Comparison of ENCODE assay signal across 20 mouse cellular contexts in genomic region chr12:71364531-71364930, GRCm38 (mm10). TPM values are rescaled to one million over a fixed set of nuclear protein-coding genes. Genes with fewer than 3 reads are reported as not detected.
DNase-seq lines count a peak whose midpoint lies in the region; ATAC-seq and TF ChIP-seq lines count a peak whose summit lies in the region.
"Had no signal": no experiment of that assay in that cellular context is flagged by ENCODE, and none has a peak within 500 bp of the region (broad histone marks: within the 10 kb centered on the region; RNA-seq: fewer than 3 reads in every experiment).

No protein-coding gene starts in this region.

- ATAC-seq in forebrain, postnatal 0 days = no peak
- no peak for ATAC-seq in forebrain, embryonic 12.5 days (ENCODE audit: low FRiP score)
- ATAC-seq in midbrain, postnatal 0 days (ENCODE audit: low FRiP score) = no peak
- ATAC-seq: CD4-positive, CD25-positive, alpha-beta regulatory T cell, adult 4 months had no signal

- WGBS in cerebellum, adult 2 months = 71% methylated on average over 3 of the region's 3 CpGs
- 76% methylated on average over 3 of the region's 3 CpGs for WGBS in forebrain, postnatal 0 days
- 89% methylated on average over 3 of the region's 3 CpGs for WGBS in forebrain, embryonic 12.5 days
- WGBS in midbrain, postnatal 0 days = 93% methylated on average over 3 of the region's 3 CpGs
- 93% methylated on average over 3 of the region's 3 CpGs for WGBS in midbrain, embryonic 10.5 days

- H3K36me3 ChIP-seq in forebrain, postnatal 0 days (ENCODE audit: insufficient read depth) = no peaks in the 10 kb centered on the region
- H3K36me3 ChIP-seq in forebrain, embryonic 12.5 days (replicated peaks) = no peaks in the 10 kb centered on the region
- H3K36me3 ChIP-seq in midbrain, postnatal 0 days (ENCODE audit: insufficient read depth, low read length) = no peaks in the 10 kb centered on the region
- H3K36me3 ChIP-seq in midbrain, embryonic 10.5 days = no peaks in the 10 kb centered on the region
- H3K36me3 ChIP-seq: embryonic facial prominence, embryonic 10.5 days; G1E; heart, embryonic 10.5 days; hindbrain, embryonic 15.5 days had no signal

- no peak overlapping the region for H3K9ac ChIP-seq in forebrain, postnatal 0 days
- H3K9ac ChIP-seq in forebrain, embryonic 12.5 days = no peak overlapping the region
- no peak overlapping the region for H3K9ac ChIP-seq in midbrain, postnatal 0 days (replicated peaks; ENCODE audit: low read length, poor library complexity, severe bottlenecking)
- H3K9ac ChIP-seq: hindbrain, embryonic 15.5 days had no signal

- intact Hi-C loops in left cerebral cortex, postnatal 4 days (cut with DNase I) = no loop called here

- peaks cover 12% of the 10 kb centered on the region; the same call in 1 of the 2 replicates for H3K4me1 ChIP-seq in cerebellum, adult 2 months (ENCODE audit: control insufficient read depth, insufficient read depth, low read length)
- H3K4me1 ChIP-seq in forebrain, postnatal 0 days (ENCODE audit: insufficient read depth) = peaks cover 5% of the 10 kb centered on the region
- H3K4me1 ChIP-seq in forebrain, embryonic 12.5 days = peaks cover 7% of the 10 kb centered on the region; the same call in 1 of the 2 replicates
- H3K4me1 ChIP-seq in midbrain, postnatal 0 days (ENCODE audit: insufficient read depth, low read length) = 0 out of 2 replicates have a peak, but pooled peaks cover 4% of the 10 kb centered on the region
- H3K4me1 ChIP-seq in midbrain, embryonic 10.5 days = peaks cover 24% of the 10 kb centered on the region

- no peak for TF ChIP-seq POLR2A in cerebellum, adult 2 months (IDR thresholded peaks at IDR 0.05; ENCODE audit: borderline replicate concordance, insufficient read depth, low read length)

- peak; percentile 65 to 66 for DNase-seq in cerebellum, postnatal 10 days
- no peak for DNase-seq in cerebellum, adult 2 months
- DNase-seq in forebrain, postnatal 0 days = no peak
- peak; percentile 30 for DNase-seq in left cerebral cortex, postnatal 4 days
- no peak for DNase-seq in left cerebral cortex, adult 8-10 months (ENCODE audit: low spot score in 2 of 2)
- DNase-seq in midbrain, postnatal 0 days (ENCODE audit: low spot score) = peak; percentile 39
- no peak for DNase-seq in midbrain, embryonic 10.5 days (ENCODE audit: low spot score)
- DNase-seq: adrenal gland, adult 8-10 months; adrenal gland, postnatal 36 days; B cell, adult 2 months; gastrocnemius, postnatal 36 days; heart, postnatal 10 days; kidney, adult 11 months had no signal

- no peak overlapping the region for H3K4me3 ChIP-seq in cerebellum, adult 2 months (replicated peaks; ENCODE audit: insufficient read depth, low read depth, low read length)
- no peak overlapping the region for H3K4me3 ChIP-seq in forebrain, postnatal 0 days (ENCODE audit: low read depth, low read length)
- no peak overlapping the region for H3K4me3 ChIP-seq in forebrain, embryonic 12.5 days (replicated peaks)
- no peak overlapping the region for H3K4me3 ChIP-seq in midbrain, postnatal 0 days (ENCODE audit: low read depth, low read length)
- no peak overlapping the region for H3K4me3 ChIP-seq in midbrain, embryonic 10.5 days
- H3K4me3 ChIP-seq: embryonic facial prominence, embryonic 10.5 days; heart, embryonic 10.5 days; hindbrain, embryonic 15.5 days had no signal

- H3K9me3 ChIP-seq in forebrain, postnatal 0 days (ENCODE audit: low read length) = no peaks in the 10 kb centered on the region
- no peaks in the 10 kb centered on the region for H3K9me3 ChIP-seq in forebrain, embryonic 12.5 days
- no peaks in the 10 kb centered on the region for H3K9me3 ChIP-seq in midbrain, postnatal 0 days (ENCODE audit: low read length)
- no peaks in the 10 kb centered on the region for H3K9me3 ChIP-seq in midbrain, embryonic 10.5 days (replicated peaks)
- H3K9me3 ChIP-seq: embryonic facial prominence, embryonic 10.5 days; G1E; heart, embryonic 10.5 days; hindbrain, embryonic 15.5 days had no signal

- H3K27me3 ChIP-seq in cerebellum, adult 2 months (ENCODE audit: control insufficient read depth, insufficient read depth, low read length) = no peaks in the 10 kb centered on the region
- no peaks in the 10 kb centered on the region for H3K27me3 ChIP-seq in forebrain, postnatal 0 days (ENCODE audit: insufficient read depth, low read length)
- H3K27me3 ChIP-seq in forebrain, embryonic 12.5 days = no peaks in the 10 kb centered on the region; the same call in 1 of the 2 replicates
- no peaks in the 10 kb centered on the region for H3K27me3 ChIP-seq in midbrain, postnatal 0 days (ENCODE audit: insufficient read depth, low read length)
- H3K27me3 ChIP-seq in midbrain, embryonic 10.5 days (ENCODE audit: low read depth, poor library complexity, severe bottlenecking) = 0 out of 2 replicates have a peak, but pooled peaks cover 11% of the 10 kb centered on the region
- H3K27me3 ChIP-seq: hindbrain, embryonic 15.5 days had no signal

- H3K4me2 ChIP-seq in forebrain, postnatal 0 days (ENCODE audit: low read depth) = no peak overlapping the region
- no peak overlapping the region for H3K4me2 ChIP-seq in forebrain, embryonic 12.5 days
- H3K4me2 ChIP-seq in midbrain, postnatal 0 days (ENCODE audit: low read depth, low read length, poor library complexity, severe bottlenecking) = no peak overlapping the region
- H3K4me2 ChIP-seq: hindbrain, embryonic 15.5 days had no signal

- TF ChIP-seq CTCF in cerebellum, adult 2 months (IDR thresholded peaks at IDR 0.05; ENCODE audit: borderline replicate concordance, insufficient read depth, low read depth, low read length) = no peak
- TF ChIP-seq CTCF in forebrain, postnatal 0 days (IDR thresholded peaks at IDR 0.05; ENCODE audit: low read depth) = no peak
- no peak for TF ChIP-seq CTCF in midbrain, postnatal 0 days (IDR thresholded peaks at IDR 0.05)

- H3K27ac ChIP-seq in cerebellum, adult 2 months (ENCODE audit: insufficient read depth, low read length) = no peak overlapping the region
- peak overlapping the region; percentile 10; the same call in 1 of the 2 replicates for H3K27ac ChIP-seq in forebrain, postnatal 0 days (ENCODE audit: low read depth, low read length)
- H3K27ac ChIP-seq in forebrain, embryonic 12.5 days = no peak overlapping the region
- H3K27ac ChIP-seq in midbrain, postnatal 0 days (ENCODE audit: low read depth, low read length) = no peak overlapping the region
- no peak overlapping the region for H3K27ac ChIP-seq in midbrain, embryonic 10.5 days (replicated peaks)
- H3K27ac ChIP-seq: embryonic facial prominence, embryonic 10.5 days; heart, embryonic 10.5 days; hindbrain, embryonic 15.5 days had no signal

RNA-seq across cellular contexts. Expression of gene Dact1, which starts 54.8 kb away (rescaled TPM):
- polyA plus RNA-seq in cerebellum, adult 2 months (2012; rRNA removed) = 17.0 and 18.7 TPM in 2 replicates
- 75.1 and 102 TPM in 2 replicates for total RNA-seq in forebrain, postnatal 0 days (2014; rRNA removed)
- polyA plus RNA-seq in forebrain, postnatal 0 days (2015; fragmentation: Nextera tagmentation; extraction: Ambion mirVana) = 24.1 and 26.3 TPM in 2 replicates
- 24.7 and 25.5 TPM in 2 replicates for polyA plus RNA-seq in forebrain, embryonic 12.5 days (2016; fragmentation: Nextera tagmentation; extraction: Ambion mirVana)
- total RNA-seq in left cerebral cortex, postnatal 4 days (2021) = 10 to 100 TPM; 65.3 to 65.9 TPM
- total RNA-seq in left cerebral cortex, adult 8-10 months (2022) = 1 to 10 TPM; 5.0 to 9.1 (median 6.6) TPM
- 63.8 and 64.9 TPM in 2 replicates for total RNA-seq in midbrain, postnatal 0 days (2014; rRNA removed)
- 14.2 and 16.4 TPM in 2 replicates for polyA plus RNA-seq in midbrain, postnatal 0 days (2015; fragmentation: Nextera tagmentation; extraction: Ambion mirVana)
- 7.2 and 9.0 TPM in 2 replicates for polyA plus RNA-seq in midbrain, embryonic 10.5 days (2016; fragmentation: Nextera tagmentation; extraction: Ambion mirVana)
- total RNA-seq: hematopoietic stem cell, adult 5-6 weeks had no signal
- polyA plus RNA-seq: CD4-positive, CD25-positive, alpha-beta regulatory T cell, adult 4 months had no signal

Comparison
In these comparisons a context has a peak if more than half of its experiments do, and no peak if none do; other contexts are left out.
1. DNase-seq: peak in cerebellum, postnatal 10 days (2 of 2), left cerebral cortex, postnatal 4 days (single experiment) and midbrain, postnatal 0 days (single experiment); none in cerebellum, adult 2 months (0 of 2), forebrain, postnatal 0 days (single experiment), left cerebral cortex, adult 8-10 months (0 of 2) and midbrain, embryonic 10.5 days (single experiment).